Mouse (Mus musculus): ENCODE results near the gene St6galnac3.
A peak's percentile ranks its signal among the peaks of the same experiment; 100 is the strongest.

The St6galnac3 gene

DNA sequence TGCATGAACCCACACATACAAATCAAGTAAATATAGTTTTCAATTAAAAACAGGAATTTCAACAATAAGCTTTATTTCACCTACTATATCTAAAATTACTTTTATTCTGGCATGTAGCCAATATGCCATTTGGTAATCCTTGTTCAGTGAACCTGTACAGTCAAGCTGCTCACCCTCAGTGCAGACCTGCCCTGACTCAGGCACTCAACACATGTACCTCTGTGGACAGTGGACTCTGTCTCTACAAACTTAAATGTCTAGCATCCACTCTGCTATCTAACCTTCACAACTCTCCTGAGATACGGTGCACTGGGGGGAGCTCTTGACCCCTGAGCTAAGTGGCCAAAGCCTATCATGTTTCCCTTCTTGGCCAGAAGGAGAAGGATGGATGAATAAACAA is 137.4 kb downstream of the St6galnac3 start:
- DNase-seq (ENCODE audit: inconsistent ontology term): no peak

DNA sequence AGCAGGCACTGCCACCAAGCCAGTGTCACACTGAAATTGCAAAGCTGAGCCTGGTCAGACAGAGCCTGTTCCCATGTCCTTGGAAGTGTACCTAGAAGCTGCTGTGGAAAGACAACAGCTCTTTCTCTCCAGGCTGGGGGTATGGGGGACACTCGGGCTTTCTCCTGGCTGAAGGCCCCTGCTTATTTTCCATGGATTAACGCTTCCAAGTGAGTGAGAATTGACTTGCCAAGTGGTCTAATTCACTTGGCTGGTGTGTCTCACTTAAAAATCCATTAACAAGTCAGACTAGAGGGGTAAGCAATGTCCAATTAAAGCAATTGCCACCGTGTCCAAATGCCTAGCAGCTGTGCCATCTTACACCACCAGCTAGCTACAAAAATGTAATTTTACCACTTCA is 140.1 kb downstream of the St6galnac3 start:
- no peak for DNase-seq (ENCODE audit: inconsistent ontology term)

DNA sequence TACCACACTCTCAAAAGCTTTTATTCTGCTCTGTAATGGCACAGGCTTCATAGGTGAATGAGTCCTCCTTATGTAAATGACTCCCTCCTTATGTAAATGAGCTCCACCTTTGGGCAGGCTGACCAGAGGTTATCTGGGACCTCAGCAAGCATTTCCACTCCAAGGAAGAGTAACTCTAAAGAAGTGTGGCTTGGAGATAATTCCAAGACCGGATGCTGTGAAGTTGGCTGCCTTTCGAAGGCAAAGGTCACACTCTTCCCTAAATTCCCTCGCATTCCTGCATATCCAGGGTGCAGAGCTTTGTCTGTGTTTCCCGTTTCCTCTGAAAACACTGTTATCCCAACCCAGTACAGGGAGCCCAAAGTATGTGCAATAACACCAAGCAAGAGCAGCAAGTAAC is 142.9 kb downstream of the St6galnac3 start:
- DNase-seq (ENCODE audit: inconsistent ontology term): no peak

DNA sequence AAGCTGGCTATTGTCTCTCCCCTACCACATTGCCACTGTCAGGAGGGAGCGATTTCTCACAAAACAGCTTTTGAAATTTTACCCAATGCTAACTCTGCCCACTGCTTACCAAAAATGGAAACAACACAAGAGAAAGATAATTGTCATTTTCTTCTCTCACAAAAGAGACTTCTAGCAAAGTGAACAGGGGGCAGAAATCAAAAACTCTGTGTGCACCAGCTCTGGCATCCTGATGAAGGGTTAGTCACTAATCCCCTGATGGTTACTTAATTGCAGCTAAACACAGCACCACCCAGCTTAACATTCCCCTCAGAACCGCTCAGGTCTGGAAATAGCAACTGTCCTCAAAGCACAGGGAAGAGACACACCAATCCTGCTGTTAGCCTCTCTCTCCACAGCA is 144.3 kb downstream of the St6galnac3 start:
- peak; percentile 34 for DNase-seq (ENCODE audit: inconsistent ontology term)

DNA sequence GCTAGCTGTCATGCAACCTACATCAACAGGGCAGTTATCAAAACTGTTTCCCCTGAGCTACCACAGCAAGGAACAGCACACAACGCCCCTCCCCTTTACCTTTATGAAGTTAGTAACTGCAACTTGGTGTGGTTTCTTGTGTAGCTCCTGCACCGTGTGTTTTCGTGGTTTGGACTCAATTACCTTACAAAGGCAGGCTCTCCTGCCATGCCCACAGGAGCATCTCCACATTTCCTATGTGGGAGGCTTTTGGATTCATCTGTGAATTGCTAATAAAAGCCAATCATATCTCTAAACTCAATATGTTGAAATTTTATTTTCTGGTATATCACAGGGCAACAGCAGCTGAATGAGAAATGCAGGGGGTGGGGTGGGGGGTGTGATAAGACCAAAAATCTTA is 144.8 kb downstream of the St6galnac3 start:
- DNase-seq (ENCODE audit: inconsistent ontology term): no peak

DNA sequence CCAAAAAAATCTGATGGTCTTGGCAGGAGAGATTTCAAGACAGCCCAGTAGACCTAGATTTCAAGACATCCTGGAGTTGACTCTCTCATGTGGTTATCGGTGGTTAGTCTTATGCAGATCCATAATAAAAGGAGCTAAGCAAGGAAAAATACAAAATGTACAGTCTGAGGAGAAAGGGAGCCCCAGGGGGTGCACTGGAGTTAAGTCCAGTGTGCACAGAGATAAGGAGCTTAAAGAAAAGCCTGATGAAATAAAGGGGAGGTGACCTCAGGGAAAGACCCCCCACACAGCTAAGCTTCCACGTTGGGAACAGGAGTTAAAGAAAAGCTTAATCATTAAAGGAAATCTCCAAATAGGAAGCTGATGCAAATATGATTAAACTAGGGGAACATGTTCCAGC is 147.7 kb downstream of the St6galnac3 start:
- DNase-seq (ENCODE audit: inconsistent ontology term): no peak

DNA sequence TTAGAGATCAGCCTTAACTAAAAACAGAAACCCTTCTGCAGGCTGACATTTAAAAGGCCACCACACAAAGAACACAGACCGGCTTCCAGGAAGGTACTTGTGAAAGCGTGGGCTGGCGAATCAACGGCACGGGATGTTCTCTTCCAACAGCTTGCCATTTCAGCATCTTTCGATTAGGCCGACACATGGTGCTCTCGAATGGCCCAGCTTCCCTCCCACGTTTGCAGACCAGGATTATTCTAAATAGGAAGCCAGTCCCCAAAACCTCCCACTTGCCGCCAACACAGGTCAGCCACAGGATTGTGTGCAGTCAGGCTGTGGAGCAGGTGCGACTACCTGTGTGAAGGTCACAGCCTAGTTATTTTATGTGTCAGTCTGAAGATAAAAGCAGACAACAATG is 153.8 kb downstream of the St6galnac3 start:
- no peak for DNase-seq (ENCODE audit: inconsistent ontology term)

DNA sequence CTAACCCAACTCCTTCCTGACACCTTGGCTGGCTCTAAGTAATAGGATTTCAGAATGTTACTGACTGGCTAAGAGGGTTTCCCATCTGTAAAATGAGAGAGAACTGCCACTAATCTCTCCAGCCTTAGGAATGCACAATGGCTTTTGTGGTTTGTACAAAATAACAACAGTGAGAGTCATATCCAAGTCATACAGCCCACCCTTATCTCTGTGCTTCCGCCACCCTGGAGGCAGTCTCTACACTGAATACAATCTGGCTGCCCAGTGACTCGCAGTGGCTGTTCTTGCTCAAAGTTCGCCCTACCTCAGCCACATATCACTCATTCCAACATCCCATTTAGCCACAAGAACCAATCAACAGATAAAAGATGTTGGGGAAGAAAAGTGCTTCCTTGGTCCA is 156.2 kb downstream of the St6galnac3 start:
- DNase-seq (ENCODE audit: inconsistent ontology term): peak; percentile 44

DNA sequence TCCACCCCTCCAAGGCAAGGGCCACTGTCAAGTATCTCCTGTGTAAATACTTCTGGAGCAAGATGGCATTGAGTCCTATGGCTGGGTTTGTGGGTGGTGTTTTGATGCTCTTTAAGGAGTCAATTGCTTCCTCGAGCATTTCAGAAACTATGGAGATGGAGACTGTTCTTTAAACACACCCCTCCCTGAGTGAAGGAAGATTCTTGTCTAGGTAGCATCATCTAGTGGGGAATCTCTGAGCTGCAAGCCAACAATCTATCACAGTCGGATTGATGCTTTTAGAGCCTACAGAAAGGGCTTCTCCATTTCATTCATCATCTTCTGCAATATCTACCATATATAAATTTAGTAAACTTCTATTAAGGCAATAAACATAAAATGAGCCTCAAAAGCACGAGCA is 157.1 kb downstream of the St6galnac3 start:
- DNase-seq (ENCODE audit: inconsistent ontology term): no peak

DNA sequence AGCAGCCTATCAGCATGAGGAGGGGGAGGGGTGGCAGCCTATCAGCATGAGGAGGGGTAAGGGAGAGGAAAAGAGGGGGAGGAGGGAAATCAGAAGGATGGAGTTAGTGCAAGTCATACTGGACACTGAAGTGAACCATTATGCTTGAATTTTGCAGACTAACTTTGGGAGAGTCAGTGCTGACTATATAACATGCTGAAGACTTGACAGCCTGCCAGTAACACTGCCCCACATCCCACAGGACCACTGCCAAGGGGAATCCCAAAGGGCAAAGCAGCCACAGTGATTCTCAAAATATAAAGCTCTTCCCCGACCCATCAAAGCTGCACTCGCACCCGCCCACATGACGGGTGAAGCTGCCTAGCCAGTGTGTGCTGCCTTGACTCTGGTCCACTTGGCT is 157.5 kb downstream of the St6galnac3 start:
- peak; percentile 46 for DNase-seq (ENCODE audit: inconsistent ontology term)

DNA sequence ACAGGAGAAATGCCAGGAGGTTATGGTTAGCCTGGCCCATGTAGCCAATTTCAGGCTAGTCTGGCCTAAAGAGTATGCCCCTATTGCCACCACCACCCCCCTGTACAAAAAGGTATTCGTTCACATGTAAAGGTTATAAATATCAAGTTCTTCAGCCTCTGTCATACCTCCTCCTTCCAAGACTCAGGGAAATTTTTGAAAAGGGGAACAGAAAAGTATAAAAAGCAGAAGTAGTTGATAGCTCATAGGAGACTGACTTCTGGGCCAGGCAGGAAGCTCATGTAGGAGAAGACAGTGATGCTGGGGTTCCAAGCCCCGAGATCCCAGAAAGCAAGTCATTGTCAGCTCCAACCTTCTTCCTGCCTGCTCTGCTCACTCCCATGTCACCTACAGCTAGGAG is 158.9 kb downstream of the St6galnac3 start:
- no peak for DNase-seq (ENCODE audit: inconsistent ontology term)

DNA sequence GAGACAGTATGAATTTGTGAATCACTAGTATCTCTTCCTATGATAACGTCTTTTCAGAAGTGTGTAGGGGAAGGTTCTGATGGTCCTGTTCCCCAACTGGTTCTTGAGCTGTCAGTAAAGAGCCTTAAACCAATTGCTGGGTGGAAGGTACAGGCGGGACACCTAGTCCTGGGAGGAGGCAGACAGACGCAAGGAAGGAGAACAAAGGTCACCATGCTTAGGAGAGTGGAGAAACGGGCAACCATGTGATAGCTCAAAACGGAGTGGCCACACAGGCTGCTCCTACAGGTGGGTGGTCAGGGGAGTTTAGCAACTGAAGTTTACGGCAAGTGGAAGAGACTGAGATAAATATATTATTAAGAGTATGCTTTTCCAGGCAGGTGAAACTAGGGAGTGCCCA is 164.1 kb downstream of the St6galnac3 start:
- no peak for DNase-seq (ENCODE audit: inconsistent ontology term)

DNA sequence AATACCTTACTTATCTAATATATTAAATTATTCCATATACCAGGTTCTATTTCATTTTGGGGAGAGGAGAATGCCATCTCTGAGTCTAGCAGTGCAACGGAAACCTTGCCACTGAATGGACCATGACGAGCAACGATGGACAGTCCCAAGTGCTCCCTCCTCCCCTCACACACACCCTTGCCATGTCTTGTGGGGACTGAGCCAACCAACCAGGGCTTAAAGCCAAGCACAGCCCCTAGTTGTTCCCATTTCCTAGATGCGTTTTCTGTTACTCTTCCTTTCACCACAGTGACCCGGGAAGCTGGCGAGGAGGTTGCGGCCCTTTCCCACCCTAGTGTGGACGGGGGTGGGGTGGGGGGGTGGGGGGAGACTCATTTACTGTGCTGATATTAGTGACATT is 165.4 kb downstream of the St6galnac3 start:
- DNase-seq (ENCODE audit: inconsistent ontology term): no peak

DNA sequence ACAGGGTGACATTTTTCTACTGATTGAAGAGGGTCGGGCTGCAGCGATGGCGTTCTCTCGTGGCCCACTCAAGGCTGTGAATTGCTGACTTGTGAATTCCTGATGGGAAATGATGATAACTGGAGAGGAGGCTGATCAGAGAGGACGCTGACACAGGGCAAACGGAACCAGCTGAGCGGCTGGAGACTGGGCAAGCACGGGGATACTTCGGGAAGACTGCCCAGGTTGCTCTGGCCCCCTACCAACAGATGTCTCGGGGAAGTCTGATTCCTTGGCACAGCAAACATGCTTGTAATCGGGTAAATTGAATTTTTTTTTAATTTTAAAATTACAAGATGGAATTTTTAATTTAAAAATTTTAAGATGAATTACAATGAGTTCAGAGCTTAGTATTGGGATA is 168.4 kb downstream of the St6galnac3 start:
- DNase-seq (ENCODE audit: inconsistent ontology term): no peak

DNA sequence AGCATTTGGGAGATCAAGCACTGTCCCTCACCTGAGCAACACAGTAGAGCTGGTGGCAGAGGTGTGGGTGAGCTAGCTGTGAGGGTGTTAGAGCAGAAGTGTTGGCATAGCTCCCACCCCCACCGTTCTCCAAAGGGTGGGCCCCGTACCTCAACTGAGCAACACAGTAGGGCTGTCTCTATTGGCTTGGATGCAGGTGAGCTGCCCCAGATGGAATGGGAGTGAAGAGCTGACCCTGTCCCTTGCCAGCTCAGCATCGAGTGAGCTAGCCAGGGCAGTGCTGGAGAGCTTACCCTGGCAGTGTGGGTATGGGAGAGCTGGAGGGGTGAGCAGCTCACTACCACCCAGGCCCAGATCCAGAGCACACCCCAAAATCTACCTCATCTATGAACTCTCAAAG is 171.3 kb downstream of the St6galnac3 start:
- DNase-seq (ENCODE audit: inconsistent ontology term): no peak

DNA sequence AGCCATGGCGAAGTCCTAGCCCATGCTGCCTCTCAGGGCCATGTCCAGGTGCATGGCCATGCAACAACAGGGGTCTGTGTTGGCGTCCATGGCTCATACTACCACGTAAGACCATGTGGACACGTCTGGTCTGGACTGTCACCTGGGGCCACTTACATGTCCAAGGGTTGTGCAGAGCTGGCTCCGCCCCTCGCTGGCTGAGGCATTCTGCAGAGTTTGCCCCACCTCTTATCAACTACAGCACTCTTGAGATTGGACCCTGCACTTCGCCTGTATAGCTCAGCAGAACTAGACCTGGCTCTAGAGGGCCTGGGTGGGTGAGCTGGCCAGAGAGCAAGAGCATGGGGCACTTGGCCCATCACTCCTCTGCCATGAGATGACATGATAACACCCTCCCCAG is 171.7 kb downstream of the St6galnac3 start:
- no peak for DNase-seq (ENCODE audit: inconsistent ontology term)

DNA sequence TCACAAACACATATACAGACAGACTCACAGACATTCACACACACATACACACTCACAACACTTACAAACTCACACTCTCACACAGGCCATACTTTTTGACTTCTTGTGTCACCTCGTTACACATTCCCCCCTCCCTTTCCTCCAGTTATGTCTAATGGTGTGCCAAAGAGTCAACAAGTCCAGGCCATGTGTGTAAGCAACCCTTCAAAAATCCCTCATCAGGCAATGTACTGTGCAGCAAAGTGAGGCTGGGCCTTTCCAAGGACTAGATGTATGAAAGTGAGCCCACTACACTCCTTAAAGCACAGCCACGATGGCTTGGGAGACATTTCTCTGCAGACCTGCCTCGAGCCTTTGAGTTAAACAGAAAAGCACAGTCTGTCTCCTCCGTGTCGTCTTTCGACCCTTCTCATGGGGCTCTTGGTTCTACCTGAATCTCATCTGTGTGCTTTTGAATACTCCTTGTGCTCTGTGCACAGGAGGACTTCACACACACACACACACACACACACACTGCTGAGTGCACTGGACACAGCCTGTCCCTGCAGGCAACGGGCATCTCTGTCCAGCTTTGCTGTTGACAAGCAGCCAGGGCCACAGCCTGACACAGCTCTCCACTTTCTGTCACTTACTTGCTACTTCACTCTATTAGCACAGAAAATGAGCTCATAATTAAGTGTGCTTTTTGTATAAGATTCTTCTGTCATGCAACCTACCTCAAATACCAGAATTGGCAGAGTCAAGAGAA is 177.9 kb downstream of the St6galnac3 start:
- no peak for DNase-seq (ENCODE audit: inconsistent ontology term)

DNA sequence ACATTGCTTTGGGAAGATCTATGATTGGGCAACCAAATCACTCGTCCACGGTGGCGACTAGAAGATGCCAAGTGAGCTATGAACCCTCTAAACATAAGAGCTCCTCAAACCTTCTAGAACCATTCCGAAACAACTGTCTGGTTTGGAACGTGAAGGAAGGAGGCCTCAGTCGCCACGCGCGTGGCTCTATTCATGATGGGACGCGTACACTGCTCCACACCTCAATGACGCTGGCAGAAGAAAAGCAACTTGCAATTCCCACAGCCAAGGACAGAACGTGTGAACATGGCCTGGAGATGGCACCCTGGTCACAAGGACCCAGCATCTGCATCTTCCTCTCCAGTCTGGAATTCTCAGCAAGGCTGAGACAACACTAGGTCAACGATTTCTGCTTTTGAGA is 185.1 kb downstream of the St6galnac3 start:
- no peak for DNase-seq (ENCODE audit: inconsistent ontology term)

DNA sequence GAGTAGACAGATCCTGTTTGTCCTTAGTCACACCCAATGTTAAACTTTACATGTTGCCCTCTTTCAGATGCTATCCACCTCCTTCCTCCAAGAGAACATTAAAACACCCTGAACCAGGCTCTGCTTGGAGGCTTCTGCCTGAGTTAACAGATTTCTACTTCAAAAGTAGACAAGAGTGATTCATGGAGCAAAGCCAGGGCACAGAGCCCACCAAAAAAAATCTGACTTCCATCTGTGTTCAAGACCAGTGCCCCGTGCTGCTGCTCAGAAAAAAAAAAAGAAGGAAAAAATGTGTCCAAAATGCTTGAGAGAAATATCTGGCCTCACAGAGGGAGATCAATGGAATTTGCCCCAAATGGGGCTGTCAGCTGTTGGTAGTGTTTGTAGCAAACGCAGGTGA is 186.6 kb downstream of the St6galnac3 start:
- DNase-seq (ENCODE audit: inconsistent ontology term): no peak

DNA sequence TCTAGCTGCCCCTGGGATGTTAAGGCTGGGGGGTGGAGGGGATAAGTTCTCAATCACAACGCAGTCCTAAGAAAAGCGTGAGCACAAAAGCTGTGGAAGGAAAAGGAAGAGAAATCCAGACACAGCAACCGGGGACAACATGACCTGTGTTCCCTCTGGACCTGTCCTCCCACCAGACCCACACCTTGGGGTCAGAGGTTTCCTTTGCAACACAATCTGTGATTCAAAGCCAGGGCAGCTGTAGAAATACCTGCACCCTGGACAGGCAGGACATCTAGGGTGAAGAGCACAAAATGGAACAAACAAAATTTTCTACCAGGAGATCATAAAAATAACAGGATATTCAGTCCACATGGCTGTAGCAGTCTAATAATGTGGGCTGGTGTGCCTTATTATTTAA is 187.5 kb downstream of the St6galnac3 start:
- no peak for DNase-seq (ENCODE audit: inconsistent ontology term)

DNA sequence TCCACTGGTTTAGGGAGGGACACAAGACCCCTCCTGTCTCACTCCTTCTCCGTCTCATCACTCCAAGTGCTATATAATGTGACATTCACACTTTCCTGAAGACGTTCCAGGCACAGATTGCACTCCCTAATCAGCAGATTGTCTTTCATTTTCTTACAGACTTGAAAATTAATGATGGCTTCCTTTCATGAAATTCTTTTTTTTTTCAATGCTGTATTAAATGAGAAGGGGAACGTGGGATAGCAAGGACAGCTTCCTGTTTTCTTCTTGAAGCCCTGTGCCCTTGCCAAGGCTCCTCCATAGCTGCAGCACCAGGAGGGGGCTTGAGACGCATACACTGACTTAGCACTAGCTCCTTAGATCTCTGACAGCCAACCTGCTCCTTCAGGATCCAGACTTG is 188.7 kb downstream of the St6galnac3 start:
- DNase-seq (ENCODE audit: inconsistent ontology term): no peak

DNA sequence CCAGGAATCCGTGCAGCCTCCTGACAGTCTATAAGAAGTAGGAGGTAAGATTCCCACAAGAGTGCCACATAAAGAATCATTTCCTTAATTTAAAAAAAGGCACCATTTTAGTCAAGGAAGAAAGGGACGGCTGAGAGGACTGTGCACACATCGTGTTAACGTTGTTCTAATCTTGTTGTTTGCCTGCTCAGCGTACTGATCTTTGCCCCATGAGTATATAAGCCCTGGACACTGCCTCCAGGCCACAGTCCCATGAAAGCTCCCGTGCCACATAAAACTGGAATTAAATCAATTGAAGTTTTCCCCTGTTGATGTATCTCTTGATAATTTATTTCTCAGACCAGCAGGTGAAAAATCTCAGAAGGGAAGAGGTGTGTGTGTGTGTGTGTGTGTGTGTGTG is 195.8 kb downstream of the St6galnac3 start:
- DNase-seq (ENCODE audit: inconsistent ontology term): no peak

DNA sequence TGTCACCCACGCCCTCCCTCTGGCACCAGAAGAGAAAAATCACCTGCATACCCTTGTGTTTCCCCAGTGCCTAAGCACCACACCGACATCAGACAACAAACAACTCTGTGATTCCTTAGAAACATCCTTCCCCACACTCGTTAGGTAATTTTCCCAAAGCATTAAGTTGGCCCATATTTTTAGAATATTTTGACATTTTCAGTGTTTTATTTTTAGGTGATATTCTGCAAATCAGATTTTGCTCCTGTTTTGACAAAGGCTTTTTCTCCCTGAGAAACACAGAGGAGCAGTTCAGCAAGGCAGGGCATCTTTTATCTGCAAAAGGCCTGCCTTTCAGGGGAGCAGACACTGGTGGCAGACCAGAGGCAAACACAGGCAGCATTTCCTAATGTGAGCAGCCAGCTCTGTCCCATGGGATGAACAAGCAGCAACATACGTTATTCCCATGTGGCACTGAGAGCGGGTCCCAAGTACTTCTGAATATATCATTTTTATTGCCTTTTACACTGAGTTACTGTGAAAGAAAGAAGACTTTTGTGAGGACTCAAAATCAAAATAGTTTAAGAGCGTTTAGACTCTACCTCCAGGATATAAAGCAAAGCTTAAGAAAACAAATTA is 199.7 kb downstream of the St6galnac3 start:
- no peak for DNase-seq (ENCODE audit: inconsistent ontology term)

DNA sequence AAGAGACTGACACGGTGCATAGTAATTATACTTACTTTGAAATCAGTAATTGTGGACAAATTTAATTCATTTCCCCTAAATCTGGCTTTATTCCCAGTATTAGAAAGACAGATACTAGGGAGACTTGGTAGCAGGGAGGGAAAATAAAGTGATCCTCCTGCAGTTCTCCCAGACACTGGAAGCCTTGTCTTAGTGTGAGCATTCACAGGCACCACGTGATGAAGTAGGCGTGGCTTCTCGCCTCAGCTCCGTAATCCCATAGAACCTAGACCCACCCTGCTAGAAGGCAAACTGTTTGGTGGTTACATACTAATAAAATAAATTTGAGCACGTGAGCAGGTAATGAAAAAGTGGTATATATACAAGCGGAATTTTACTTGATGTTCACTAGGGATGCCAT is 208.1 kb downstream of the St6galnac3 start:
- DNase-seq (ENCODE audit: inconsistent ontology term): no peak

All from Muller cell, postnatal 12 days (primary cell).